Mouse (Mus musculus) kidney, adult 2 months (tissue): Measurements from ENCODE around the gene Gm10198.

Experiments
- CTCF ChIP-seq: fragments of 200-500 bp; conservative IDR thresholded peaks from 2 replicates; pipeline ENCODE4 v1.5.1; 2011; ENCODE audit warnings: low read depth, mild to moderate bottlenecking, control low read depth, low read length, moderate library complexity, mixed read lengths; ENCODE audit not compliant: insufficient read depth, insufficient read length
- POLR2A ChIP-seq: fragments of 200-500 bp; IDR thresholded peaks from one replicate; pipeline ENCODE4 v1.6.1; 2011; ENCODE audit warnings: low read depth, low read length, control low read depth

DNA sequence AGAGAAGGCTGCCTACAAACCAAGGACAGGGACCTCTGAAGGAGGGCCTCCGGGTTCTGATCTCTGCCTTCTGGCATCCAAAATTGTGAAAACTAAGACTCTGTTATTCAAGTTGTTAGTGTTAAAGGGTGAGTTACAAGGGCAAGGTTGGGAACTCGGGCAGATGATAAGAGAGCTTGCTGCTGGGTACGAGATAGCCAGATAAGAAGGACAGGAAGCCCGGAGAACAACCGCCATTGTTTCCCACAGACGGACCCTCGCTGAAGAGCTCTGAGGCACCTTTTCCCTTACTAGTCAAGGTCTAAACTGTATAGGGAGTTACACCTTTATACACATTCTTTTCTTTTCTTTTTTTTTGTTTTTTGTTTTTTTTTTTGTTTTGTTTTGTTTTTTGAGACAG, 39.8 kb upstream of the Gm10198 start:
- TF ChIP-seq CTCF = no peak
- TF ChIP-seq POLR2A = no peak
